Mouse (Mus musculus) layer of hippocampus, adult 8-10 months (tissue): ENCODE results near the gene Fxyd7. TPM values are rescaled to one million over a fixed set of nuclear protein-coding genes. Genes with fewer than 3 reads are reported as not detected.

Experiments
- DNase-seq, 2 experiments: peaks; one replicate each; pipeline ENCODE4 v3.0.0; 2022; ENCODE audit warnings: low spot score in 2 of 2
- total RNA-seq, 4 experiments: library from RNA; stranded (reverse); gene quantifications; 2 replicates each; pipeline ENCODE4 v1.2.4; 2022

Fxyd7 gene
- total RNA-seq, result 100 to 1,000 TPM; 103 to 116 (median 108) TPM

DNA sequence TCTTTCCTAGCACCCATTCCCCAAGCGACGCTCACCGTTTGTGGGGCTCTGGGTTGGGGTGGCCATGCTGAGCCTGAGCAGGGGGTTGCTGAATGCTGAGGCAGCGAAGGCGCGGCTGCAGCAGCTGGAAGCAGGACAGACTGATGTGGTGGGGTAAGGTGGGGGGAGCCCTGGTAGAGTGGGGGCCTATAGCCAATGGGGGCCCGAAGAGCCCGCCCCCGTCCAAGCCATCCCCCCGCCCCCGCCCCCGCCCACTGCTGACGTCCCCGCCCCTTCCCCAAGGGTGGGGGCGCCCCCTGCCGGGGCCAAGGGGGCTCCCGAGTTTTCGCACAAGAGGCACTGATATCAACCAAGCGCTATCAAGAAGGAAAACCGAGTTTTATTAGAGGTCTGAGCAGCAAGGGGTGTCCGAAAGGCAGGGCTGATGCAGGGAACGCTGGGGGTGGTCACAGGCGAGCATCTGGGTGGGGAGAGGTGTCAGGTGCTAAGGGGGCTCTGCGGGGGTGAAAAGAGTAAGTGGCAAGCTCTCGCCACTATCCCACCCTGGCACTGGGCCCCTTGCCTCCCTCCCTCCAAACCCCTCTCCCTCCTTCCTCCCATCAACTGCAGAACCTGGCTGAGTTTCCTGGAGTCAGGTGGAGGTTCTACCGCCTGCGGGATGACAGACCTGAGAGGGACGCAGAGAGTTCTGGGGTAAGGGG lies at the start of gene Fxyd7:
TSS of gene Fxyd7 (minus strand) at position 147 of the 701 bp plus-strand sequence.
- no peak for DNase-seq

DNA sequence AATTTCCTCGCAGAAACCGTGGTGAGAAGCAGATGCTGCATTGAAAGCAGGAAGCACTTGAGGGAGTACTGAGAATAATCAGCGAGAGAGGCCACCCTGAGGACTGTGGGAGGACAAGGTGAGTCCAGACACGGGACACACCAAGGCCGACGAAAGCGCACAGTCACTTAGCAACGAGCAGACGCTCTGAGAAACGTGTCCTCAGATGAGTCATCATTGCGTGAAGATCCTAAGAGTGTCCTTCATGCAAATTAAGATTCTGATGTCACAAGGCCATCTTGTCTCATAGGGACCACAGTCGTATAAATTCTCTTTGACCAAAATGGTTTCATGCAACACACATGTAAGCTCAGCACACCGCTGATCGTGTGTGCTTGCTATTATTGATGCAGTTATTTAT lies 49.5 kb upstream of the Fxyd7 start:
- no peak for DNase-seq

- DNase-seq, result no peak
These were observed 48.3 kb upstream of the Fxyd7 start for GRCm38 (mm10) chr7:31099612-31099982.

- DNase-seq, result no peak
These were observed 47.7 kb upstream of the Fxyd7 start for GRCm38 (mm10) chr7:31098697-31099611.

- peak; percentile 84 to 92 for DNase-seq
These were observed 46.4 kb upstream of the Fxyd7 start for GRCm38 (mm10) chr7:31097583-31098248.

GRCm38 (mm10) chr7:31096892-31097564 lies 45.8 kb upstream of the Fxyd7 start:
- no peak for DNase-seq

DNA sequence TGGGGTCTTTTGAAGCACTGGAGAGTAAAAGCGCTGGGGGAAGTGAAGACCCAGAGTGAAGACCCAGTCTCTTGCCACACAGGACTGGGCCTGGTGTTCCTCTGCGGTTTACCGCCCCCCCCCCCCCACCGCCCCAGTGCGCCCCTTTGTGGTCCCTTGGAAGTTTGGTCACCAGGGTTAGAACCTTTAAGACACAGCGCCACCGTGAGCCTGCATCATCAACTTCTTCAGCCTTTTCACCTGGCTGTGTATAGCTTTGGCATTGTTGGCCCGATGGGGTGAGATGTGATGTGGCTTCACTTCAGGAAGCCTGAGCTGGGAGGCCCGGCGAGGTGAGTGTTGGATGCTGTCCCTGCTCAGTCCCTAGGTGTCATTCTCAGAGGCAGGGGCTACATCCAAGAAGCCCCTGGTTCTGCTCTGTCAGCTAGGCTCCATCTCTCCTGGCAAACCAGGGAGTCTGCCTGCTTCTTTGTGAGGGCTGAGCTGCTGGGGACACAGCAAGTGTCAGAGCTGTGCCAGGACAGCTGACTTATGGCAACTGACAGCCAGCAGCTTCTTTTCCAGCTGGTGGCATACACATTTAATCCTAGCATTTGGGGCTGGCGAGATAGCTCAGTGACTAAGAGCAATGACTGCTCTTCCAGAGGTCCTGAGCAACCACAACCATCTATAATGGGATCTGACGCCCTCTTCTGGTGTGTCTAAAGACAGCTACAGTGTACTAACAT lies 43.7 kb upstream of the Fxyd7 start:
- DNase-seq, result no peak

DNA sequence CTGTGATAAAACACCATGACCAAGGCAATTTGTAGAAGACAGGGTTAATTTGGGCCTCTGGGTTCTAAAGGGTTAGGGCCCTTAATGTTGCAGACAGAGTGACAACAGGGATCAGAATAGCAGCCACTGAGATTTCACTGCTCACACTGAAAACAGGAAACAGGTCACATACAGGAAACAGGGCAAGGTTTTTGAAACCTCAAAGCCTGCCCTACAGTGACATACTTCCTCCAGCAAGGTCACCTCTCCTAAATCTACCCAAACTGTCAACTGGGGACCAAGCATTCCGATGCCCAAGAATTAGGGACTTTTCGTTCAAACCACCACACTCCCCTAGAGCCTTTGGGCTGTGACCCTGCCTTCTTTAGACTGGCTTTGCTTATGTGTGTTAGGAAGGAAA lies 38.5 kb upstream of the Fxyd7 start:
- no peak for DNase-seq

DNA sequence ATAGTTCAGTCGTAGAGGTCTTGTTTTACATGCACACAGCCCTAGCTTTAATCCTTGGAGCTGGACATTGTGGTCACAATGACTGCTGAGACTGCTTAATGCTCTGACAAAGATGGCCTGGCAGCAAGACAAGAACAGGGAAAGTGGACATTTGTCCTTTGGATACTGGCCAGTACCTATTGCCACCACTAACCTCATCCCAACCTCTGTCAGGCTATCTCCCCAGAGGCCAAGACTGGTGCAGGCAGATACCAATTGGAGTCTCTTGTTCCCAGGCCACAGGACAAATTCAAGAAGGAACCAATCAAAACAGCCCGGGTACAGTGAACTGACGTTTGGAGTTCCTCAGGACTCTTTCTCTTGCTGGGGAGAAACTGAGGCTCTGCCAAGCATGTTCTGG lies 36.9 kb upstream of the Fxyd7 start:
- DNase-seq, result no peak

- no peak for DNase-seq
These were observed 36.0 kb upstream of the Fxyd7 start for GRCm38 (mm10) chr7:31087262-31087661.

DNA sequence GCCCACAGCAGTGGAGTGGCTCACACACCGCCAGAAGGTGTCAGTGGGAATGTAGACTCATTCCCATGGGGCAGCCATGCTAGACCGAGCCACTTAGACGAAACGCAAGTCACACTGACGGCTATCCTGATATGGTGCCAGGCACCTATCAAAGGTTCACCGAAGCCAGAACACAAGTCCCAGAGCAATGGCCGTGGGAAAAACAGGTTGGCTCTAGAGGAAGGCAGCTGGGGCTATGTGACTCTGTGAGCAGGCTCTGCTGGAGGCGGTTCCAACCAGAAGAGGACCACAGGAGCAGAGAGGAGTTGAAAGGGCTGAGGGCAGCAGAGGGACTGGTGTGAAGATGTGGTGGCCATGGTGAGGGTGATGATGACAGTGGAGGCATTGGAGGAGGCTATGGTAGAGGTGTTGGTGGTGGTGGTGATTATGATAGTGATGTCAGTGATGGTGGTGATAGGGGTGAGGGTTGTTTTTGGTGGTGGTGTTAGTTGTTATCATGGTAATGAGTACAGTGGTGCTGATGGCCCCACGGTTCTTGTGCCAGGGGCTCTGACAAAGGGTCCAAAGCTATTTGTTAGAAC lies 35.0 kb upstream of the Fxyd7 start:
- no peak for DNase-seq

GRCm38 (mm10) chr7:31085171-31085570 lies 33.9 kb upstream of the Fxyd7 start:
- DNase-seq, result peak; percentile 49 to 59

- DNase-seq, result no peak
These were observed 32.9 kb upstream of the Fxyd7 start for GRCm38 (mm10) chr7:31084140-31084539.

DNA sequence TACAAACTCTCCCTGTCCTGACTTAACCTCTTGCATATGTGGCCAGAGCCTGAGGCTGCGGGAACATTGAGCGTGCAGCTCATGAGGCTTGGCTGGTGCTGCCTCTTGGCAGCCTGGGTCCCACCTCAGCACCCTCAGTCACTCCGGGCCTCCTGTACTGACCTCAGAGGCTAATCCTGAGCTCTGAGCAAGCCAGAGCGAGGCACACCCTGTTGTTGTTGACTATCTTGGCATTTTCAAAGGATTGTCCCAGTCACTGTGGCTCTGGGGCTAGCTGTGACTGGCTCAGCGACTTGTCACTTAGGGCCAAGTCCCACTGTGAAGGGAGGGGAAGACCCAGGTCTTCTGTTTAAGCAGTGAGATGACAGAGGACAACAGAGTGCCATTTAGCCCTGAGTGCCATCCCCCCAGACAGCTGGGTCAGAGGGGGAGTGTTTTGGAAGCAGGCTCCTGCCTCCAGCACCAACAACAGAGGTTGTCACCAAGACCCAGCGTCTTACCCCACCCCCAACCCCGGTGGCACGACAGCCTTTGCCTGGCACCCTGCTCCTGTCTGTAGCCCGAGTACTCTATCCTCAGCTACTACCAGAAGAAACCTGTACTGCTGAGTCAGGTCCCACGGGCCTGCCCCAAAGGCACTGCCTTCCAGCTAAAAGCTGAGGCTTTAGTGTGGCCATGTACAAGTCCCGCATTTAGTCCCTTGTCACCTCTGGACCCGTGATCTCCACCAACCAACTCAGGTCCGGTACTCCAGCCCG lies 31.7 kb upstream of the Fxyd7 start:
- DNase-seq, result peak; percentile 63 to 73

- DNase-seq, result no peak
These were observed 30.8 kb upstream of the Fxyd7 start for GRCm38 (mm10) chr7:31082106-31082505.

- no peak for DNase-seq
These were observed 29.8 kb upstream of the Fxyd7 start for GRCm38 (mm10) chr7:31081106-31081505.

GRCm38 (mm10) chr7:31080611-31081010 lies 29.3 kb upstream of the Fxyd7 start:
- no peak for DNase-seq

DNA sequence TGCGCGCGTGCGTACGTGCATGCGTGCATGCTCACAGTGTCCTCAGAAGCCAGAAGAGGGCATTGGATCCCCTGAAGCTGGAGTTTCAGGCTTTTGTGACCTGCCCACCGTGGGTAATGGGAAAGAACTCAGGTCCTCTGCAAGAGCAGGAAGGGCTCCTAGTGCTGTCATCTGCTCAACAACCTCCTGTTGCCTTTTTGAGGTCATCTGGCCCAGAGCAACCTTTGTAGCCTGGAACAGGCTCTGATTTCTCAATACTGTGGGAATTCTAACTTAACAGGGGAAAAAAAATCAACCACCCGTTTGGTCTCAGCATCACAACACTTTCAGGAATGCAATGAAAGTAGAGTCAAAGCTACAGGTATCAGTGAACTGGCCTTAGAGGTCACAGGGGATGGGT lies 28.4 kb upstream of the Fxyd7 start:
- DNase-seq, result no peak

GRCm38 (mm10) chr7:31077885-31078445 lies 26.7 kb upstream of the Fxyd7 start:
- peak in 1 of 2 experiments; percentile 60 for DNase-seq
